Mouse (Mus musculus) lung, postnatal 0 days (tissue): Measurements from ENCODE around the gene Rprd1b.

Experiments used
- CTCF ChIP-seq: IDR thresholded peaks from 2 replicates; pipeline ENCODE4 v1.5.1; 2016; ENCODE audit warnings: antibody characterized with exemption, mild to moderate bottlenecking
- EP300 ChIP-seq: IDR thresholded peaks from 2 replicates; pipeline ENCODE4 v1.6.1; 2016; ENCODE audit warnings: antibody characterized with exemption, mild to moderate bottlenecking, control low read depth

DNA sequence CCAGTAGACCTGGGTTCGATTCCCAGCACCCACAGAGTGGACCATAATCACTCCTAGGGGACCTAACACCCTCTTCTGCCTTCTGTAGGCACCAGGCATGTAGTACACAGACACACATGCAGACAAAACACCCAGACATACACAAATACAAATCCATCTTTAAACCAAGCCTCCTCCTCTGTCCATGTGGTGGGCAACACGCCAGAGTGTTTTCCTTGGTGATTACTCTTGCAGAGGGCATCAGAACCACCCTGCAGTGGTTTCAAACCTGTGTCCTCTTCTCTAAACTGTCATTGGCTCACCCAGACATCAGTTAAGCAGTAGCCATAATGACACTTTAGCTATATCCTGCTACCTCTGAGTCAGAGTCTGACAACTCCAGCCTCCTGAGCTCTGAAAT lies 142.1 kb downstream of the Rprd1b start:
- no peak for TF ChIP-seq EP300
- TF ChIP-seq CTCF, result no peak
